Mouse (Mus musculus): ENCODE data around the gene Rap2c. TPM values are rescaled to one million over a fixed set of nuclear protein-coding genes. Genes with fewer than 3 reads are reported as not detected.

Rap2c gene
- polyA plus RNA-seq (2017; shearing (Covaris generic)), result 10 to 100 TPM; 22.8 to 28.2 TPM

DNA sequence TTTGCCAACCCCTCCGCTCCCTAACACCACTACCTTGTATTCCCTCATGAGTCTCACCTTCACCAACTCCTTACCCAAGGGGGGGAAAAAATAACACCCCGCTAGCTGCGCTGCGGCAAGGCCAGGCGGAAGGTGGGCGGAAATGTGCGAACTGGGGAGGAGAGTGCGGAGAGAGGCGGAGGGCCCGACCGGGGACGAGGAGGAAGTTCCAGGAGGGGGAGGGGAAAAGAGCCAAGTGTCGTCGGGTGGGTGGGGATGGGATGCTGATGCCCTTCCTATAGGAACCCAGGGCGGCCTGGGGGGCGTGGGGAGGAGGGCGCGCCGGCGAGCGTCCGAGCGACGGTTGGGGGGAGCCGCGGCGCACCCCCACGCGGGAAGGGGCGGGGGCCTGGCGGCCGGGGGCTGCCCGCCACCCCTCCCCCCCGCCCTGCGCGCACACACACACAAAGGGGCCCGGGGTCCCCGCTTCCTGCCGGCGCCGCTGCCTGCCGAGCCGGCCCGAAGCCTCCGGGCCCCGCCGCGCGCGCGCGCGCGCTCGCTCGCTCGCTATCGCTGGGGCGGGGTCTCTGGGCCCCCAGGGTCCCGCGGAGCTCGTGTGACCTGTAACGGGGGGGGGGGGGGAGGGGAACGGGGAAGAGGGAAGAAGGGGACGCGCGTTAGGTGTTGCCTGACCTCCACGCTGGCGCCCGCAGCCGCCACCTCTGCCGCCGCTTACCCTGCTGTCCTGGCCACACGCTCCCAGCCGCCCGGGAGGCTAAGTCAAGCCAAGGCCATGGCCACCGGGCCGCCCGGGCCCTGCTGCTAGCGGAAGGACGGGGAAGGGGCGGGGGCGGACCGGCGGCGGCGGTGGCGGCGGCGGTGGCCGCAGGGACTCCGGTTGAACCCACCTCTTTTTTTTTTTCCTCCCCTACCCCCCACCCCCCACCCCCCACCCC is at the start of gene Rap2c:
Rap2c (minus strand) TSS at position 168 of the 935 bp plus-strand sequence.
- ATAC-seq, result peak; percentile 65

DNA sequence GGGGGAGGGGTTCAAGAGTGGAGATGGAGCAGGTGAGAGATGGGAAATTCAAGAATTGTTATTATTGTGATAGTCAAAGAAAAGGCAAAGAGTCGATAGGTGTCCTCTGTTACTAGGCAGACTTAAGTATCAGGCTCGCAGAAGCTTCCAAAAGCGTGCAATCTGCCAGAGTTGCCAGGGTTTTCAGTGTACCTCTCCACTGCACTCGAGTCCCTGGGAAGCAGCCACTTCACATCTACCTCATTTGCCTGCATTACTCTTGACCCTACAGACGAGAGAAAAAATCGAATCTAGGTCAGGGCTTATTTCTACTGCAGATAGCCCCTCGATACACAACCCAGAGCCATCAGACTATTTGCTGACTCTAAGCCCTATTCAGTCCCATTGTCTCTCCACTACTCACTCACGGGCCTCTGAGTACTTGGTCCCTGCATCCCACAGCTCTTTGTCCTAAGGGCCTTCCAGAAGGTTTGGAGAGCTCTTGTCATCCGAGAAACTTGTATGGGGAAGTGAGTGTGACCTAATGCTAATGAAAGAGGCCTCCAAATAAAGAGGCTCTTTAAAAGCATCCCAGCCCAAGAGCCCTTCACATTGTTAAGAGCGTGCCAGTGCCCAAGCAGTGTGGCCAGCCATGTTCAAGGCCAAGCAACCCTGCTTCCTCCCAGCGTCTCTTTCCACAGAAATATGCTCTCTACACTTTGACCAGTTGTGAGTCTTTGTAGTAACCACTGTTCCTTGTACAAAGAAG is 48.9 kb upstream of the Rap2c start:
- ATAC-seq, result no peak

DNA sequence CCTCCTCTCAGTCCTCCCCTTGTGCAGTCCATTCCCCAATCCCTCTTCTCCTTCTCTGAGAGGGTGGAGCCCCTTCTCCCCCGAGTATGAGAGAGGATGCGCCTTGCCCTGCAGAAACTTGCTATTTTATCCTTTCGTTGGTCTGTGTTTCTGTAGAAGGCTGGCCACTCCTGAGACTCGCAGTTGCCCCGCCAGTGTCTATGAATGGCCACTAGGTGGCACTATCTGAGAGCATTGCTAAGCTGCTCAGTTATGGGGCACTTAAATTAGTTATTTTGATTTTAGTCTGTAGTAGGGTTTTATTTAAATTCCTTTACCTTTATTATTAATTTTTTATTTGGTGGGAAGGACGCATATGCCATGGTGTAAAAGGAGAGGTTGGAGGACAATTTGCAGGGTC is 48.0 kb upstream of the Rap2c start:
- peak; percentile 52 for ATAC-seq

DNA sequence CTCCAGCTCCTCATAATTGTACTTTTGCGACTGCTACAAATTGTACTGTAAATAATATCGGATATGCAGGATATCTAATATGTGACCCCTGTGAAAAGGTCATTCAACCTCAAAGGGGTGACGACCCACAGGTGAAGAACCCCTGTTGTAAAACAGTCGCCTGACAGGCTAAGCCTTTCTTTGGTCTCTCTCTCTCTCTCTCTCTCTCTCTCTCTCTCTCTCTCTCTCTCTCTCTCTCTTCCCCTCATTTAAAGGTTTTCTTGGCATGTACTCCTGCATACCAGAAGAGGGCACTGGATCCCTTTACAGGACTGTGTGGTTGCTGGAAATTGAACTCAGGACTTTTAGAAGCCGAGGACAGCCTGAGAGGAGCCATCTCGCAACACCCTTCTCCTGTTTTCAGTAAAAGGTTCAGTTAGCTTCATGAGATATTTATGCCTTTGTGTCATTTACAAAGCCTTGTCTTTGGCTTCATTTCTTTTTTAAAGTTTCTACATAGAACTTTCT is 47.4 kb upstream of the Rap2c start:
- ATAC-seq, result no peak

DNA sequence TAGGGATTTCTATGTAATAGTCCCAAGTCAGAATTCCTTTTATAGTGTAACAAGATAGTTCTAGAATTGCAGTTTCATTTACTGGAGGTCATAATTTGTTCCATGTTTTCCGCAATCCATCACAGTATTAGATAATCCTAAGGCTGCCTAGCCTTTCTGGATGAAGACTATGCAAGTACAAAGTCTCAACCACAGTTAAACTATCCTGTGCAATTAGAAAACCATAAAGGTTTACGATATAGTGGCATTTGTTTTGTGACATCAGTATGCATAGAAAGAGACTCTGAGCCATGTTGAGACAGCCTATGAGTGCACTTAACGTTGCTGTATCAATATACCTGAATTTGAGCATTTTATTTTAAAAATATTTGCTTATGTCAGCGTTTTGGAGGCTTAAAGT is 42.4 kb upstream of the Rap2c start:
- no peak for ATAC-seq

DNA sequence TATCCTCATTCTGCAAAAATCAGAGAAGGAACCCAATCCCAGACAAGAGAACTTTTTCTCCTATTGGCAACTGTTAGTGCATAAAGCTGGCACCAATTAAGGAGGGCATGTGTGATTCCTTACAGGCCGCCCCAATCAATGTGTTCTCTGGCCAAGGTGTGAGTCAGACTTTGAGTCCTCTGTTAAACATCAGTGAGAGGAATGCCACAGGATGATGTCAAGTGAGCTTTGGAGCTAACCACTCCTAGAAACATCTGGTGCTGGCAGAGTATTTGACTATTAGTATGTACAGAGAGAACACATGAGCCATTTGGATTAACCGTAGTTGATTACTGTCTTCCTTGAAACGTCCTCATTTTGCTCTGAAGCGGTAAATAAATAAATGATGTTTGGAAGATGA is 40.9 kb upstream of the Rap2c start:
- no peak for ATAC-seq

DNA sequence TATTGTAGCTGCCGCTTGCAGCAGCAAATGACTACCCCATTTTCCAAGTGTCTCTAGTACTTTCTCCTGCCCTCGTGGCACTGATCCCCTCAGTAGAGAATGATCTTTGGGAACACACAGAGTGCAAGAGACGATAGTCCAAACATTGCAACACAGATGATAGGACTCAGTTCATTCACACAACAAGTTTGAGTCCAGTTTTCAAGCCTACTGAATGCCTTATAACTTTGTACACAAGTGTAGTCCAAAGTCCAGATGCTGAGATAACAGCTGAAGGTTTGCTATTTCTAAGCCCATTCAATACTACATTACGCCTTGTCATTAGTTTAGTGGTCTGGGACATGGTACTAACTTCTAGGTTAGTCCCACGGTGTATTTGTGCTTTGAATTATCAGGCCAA is 40.5 kb upstream of the Rap2c start:
- no peak for ATAC-seq

DNA sequence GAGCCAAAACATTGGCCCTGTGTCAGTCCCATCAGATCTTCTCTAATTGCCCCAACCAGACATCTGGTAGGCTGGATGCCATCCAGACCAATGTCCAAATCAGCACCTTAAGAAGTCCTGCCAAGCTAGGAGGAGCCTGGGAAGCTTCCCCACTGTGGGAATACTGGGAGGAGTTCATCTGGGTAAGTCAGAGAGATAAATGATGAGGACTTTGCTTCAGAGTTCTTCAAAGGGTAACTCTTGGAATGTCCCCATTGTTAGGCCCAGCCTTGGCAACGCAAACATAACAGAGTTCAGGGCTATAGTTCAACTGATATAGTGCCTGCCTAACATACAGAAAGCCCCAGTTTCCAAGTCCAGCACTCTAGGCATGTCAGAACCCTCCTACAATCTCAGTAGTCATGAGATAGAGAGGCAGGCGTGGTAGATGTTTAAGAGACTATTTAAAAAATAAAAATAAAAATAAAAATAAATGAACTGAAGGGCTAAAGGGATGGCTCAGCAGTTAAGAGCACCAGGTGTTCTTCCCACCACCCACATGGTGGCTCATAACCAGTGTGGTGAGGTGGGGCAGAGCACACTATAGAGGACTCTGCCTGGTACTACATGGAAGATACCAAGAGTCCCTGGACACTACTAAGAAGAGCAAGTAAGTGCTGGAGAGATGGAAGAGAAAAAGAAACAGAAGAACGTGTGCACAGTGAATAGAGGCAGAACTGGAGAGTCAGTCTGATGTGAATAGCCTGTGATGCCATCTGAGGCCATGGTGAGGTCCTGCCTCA is 34.1 kb upstream of the Rap2c start:
- ATAC-seq, result no peak

DNA sequence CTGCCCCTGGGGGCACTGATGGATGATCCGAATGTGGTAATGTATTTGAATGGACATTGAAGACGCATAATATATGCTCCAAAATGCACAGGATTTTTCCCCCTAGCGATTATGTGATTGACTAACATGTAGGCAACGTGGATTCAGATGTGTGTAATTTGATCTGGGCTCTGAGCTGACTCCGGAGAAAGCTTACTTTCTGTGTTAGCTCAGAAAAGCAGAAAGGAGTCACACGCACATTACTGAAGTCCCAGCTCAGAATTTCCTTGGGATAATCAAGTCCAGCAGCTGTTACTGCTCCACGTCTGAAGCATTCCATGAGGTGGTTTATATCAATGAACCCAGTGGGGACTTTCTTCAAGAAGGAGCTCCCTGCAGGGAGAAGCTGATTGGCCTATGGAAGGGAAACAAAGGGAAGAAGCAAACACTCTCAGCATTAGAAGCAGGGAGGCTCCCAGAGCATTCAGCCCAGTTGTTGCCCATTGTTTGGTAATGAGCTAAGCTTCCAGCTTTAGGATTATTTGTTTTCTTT is 17.9 kb upstream of the Rap2c start:
- no peak for ATAC-seq

DNA sequence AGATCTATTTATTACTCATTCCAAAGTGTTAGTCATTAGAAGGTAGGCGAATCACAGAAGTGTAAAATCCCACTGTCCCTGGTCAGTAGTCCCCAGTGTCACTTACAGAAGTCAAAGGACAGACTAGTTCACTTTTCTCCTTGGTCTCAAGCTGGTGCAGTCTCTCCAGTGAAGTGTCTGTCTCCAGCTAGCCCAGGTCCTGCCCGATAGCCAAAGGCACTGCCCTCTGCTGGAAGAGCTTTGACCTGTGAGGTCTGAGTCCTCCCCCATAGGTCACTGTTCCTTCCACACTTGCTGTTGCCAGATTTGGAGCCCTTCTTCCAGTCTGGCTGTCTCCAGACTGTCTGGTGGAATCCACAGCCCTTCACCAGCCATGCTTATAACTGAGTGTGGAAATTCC is 2.1 kb upstream of the Rap2c start:
- ATAC-seq, result no peak

DNA sequence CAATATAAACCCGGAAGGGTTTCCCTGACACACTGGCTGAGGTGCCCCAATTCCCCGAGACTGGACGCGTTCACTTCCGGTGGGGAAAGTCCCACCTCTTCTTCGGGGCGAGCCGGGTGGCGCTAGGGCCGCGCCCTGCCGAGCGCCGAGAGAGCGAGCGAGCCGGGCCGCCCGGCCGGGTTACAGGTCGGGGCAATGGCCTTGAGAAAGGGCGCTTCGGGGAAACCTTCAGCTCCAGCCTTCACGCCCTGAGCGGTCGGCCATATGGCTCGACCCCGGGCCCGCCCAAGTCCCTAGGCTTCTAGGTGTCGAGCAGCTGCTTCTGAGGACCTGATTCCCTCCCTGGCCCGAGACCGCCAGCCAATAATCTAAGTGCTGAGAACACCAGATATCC is 965 bp upstream of the Rap2c start:
- peak; percentile 77 for ATAC-seq

DNA sequence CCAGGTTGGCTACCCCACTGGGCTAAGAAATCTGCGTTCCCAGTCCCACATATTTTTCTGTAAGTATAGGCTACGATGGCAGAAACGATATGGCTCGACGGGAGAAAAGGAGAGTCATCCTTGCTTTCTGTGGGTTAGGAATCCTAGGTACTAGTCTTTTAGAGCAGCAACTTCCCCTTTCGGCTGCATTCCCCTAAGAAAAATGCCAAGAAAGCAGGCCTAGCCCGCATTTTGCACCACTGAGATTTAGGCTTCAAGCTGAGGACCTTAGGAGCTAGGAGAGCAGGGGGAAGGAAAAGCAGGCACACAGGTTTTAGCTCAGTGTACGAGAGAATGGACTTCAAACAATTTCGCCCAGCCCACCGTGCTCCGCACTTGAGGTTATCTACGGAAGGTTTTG is 892 bp downstream of the Rap2c start:
- no peak for ATAC-seq

DNA sequence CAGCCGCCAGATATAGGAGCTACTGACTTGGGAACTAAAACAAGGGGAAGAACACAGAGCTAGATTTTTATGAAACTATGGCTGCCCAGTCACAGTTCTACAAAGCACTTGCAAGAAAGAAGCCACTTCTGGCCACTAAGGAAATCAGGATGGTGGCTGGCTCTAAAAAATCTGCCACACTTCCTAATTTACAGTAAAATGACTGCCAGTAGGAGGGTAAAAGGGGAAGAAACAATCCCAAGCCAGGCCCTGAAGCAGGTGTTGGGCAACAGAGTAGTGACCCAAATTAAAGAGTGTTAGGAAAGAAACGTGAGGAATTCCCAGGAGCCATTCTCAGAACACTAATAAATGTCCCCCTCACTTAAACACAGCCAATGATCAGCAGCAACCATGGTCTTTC is 5.5 kb downstream of the Rap2c start:
- ATAC-seq, result no peak

DNA sequence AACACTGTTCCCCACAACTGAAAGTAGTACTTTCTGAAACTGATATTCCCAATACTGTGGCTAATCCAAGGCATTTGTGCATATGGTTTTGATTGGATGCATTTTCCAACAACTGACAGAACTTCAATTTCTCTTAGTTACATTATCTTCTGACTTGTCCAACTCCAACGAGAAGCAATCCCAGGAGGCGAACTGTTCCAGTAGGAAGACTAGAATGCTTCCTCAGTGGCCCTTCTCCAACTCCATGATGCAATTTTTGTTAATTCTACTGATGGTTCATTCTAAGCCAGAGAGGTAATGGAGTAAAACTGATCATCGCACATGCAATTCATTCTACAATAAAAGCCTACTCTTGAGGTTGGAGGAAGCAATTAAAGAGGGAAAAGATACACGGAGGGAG is 7.5 kb downstream of the Rap2c start:
- ATAC-seq, result no peak

DNA sequence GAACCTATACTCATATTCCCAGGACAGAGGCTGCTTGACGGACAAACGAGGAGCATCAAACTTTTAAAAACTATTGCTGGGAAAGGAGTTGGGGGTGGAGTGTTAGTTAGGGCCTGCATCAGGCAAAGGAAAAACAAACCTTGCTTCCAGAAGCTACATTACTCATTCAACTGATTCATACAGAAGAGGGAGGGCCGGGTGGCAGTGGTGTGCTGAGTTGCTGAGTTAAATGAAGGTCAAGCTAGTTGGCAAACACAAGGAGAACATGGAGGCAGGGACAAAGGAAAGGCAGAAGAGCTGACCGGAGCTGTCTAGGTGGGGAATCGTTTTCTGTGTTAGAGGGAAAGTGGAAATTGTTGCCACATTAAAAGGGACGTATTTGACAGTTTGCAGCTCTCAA is 17.0 kb downstream of the Rap2c start:
- ATAC-seq, result no peak

DNA sequence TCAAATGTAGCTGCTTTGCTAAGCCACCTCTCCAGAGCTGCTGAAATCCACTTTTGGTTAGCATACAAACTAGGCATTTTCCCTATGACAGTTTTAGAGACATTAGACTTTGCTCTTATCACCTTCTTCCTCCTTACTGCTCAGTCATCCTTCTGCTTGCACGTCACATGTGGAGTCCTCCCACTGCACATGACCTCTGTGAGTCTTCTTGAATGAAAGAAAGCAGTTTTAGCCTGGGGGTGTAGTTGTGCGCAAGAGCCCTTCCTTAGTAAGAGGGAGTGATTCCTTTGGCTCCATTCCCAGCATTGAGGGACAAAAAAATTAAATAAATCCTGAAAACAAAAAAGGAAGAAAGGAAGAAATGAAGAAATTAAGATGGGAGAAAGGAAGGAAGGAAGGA is 22.5 kb downstream of the Rap2c start:
- no peak for ATAC-seq

DNA sequence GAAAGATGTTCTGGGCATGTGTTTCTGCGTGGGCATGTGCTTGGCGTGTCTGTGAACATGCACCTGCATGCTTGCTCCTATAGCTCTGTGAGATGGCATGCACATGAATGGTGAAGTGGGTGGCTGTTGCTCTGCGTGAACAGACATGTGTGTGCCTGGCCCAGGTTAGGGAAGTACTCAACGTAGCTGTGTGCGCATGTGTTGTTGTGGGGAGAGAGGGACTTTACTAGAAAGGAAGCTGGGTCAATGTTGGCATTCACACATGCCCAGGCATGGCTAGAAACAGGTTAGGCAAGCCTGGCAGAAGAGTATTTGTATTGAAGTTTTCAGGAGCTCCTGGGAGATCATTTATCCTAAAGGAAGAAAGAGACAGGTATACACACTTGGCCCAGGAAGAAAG is 26.5 kb downstream of the Rap2c start:
- no peak for ATAC-seq

DNA sequence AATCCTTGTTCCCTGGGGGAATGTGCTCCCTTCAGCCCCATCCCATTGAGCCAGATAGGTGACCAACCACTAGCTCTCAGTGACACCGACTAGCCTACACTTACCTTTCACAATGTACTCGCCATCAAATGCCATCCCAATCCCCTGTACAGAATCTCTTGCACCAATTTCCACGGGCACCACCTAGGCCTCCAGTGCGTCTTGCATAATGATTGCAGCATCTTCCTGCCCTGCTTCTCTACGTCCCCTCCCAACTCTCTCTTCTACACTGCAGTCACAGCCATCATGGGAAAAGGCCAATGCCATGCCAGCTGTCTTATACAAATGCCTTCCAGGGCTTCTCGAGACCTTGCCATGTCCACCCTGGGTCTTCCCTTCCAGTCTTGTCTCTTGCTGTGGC is 27.9 kb downstream of the Rap2c start:
- no peak for ATAC-seq

DNA sequence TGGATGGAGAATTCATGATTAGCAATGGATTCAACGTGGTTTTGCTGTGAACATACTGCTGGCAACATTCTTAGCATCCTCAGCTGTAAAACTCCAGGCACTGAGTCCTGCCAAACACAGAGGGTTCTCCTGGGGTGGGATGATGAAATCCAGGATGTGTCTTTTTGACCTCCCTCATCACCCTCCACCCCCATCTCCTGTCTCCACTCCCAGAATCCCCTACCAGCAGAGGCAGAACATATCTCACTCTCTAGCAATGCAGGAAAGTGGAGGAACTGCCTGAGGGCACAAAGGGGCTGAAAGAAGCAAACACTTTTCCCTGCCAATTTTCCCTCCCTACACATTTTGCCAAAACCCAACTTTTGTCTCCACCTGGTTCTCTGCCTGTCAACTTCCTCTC is 29.2 kb downstream of the Rap2c start:
- no peak for ATAC-seq

DNA sequence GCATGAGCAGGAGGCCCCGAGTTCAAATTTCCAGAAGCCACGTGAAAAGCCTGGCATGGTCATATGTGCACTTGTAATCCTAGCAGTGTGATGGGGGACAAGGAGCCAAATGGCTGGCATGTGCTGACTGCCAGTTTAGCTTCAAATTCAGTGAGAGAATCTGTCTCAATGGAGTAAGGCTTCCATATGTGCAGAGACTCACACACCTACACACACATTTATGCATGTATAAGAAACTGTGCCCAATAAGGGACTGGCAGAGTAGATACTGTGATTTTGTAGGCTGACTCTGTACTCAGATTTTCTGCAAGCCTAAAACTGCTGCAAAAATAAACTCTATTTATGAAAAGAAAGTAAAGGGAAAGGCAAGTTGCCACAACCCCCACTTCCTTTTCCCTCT is 39.4 kb downstream of the Rap2c start:
- no peak for ATAC-seq

DNA sequence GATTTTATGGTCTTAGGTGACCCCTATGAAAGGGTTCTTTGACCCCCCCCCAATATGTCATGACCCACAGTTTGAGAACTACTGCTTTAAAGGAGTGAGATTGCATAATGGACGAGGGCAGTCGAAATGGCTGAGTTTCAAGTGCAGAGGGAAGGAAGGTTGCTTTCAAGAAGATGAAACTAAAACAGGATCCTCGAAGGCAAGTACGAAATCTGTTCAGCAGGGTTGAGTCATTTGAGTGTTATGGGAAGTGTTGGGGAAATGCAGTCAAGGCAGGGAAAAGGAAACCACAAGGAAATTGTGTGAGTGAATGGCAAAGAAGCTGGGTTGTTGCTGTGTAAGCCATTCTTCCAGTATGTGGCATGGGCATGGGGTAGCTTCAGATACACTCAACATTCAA is 45.7 kb downstream of the Rap2c start:
- ATAC-seq, result no peak

DNA sequence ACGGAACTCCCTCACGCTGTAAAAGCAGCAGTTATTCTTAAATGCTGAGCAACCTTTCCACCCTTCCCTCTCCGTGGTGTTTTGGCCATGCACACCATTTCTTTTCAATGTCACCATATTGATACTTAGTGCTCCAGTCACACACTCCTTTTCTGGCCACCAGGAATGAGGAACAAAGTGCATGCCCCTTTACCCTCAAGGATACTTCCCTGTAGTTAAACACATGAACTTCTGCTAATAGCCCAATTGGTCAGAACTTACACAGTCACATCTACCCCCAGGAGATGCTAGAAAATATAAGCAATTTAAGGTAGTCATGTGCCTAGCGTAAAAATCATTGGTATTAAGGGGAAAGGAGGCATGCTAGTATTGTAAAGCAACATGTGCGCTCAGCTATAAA is 47.9 kb downstream of the Rap2c start:
- no peak for ATAC-seq
